Mouse (Mus musculus) frontal cortex, postnatal 25 days (tissue): Measurements from ENCODE around the gene Gzmm.

Experiments used
- DNase-seq, 2 experiments: peaks; one replicate each; pipeline ENCODE4 v3.0.0; 2022; ENCODE audit warnings: low spot score in 2 of 2

Gene Gzmm

DNA sequence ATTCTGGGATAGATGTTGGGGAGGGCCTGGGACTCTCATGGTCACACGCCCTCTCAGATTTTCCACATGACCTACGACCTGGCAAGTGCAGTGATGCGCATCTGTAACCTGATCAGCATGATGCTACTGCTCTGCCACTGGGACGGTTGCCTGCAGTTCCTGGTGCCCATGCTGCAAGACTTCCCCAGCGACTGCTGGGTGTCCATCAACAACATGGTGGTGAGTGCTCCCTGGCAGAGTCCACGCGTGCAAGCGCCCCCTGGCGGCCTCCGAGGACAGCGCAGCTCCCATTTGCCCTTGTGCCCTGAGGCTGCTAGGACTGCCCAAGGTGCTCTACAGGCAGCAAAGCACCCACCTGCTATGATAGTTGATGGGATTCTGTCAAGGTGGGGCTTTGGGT lies 37.3 kb downstream of the Gzmm start:
- DNase-seq: no peak

GRCm38 (mm10) chr10:79728323-79729249 lies 39.8 kb downstream of the Gzmm start:
- no peak for DNase-seq

- no peak for DNase-seq
Observed at GRCm38 (mm10) chr10:79729357-79729965, 40.6 kb downstream of the Gzmm start.

DNA sequence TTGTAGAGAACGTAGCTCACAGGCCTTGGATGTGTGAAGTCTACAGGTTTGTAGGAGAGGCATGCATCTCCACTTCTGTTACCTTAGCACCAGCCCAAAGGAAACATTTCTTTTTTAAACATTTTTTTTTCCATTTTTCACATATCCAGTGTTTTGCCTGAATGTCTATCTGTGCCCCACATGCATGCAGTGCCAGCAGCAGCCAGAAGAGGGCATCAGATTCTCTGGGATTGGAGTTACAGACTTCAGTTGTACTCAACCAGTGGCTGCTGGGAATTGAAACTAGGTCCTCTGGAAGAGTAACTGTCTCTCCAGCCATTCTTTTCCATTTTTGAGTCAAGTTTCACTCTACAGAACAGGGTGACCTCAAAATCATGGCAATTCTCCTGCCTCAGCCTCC lies 43.7 kb downstream of the Gzmm start:
- no peak for DNase-seq

DNA sequence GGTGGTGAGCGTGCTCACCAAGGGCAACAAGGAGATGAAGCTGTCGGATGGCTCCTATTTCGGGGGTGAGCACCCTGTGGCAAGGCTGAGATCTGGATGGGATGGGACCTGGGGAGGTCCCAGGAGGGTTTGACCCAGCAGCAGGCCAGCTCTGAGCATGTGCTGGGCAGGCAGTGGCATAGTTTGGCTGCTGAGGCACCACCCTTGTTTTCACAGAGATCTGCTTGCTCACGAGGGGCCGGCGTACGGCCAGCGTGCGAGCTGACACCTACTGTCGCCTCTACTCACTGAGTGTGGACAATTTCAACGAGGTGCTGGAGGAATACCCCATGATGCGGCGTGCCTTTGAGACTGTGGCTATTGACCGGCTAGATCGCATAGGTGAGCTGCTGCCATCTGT lies 45.0 kb downstream of the Gzmm start:
- no peak for DNase-seq

- DNase-seq: no peak
Observed at GRCm38 (mm10) chr10:79735361-79735760, 46.5 kb downstream of the Gzmm start.

GRCm38 (mm10) chr10:79736706-79737105 lies 47.9 kb downstream of the Gzmm start:
- no peak for DNase-seq

- DNase-seq: no peak
Observed at GRCm38 (mm10) chr10:79738259-79738658, 49.4 kb downstream of the Gzmm start.

DNA sequence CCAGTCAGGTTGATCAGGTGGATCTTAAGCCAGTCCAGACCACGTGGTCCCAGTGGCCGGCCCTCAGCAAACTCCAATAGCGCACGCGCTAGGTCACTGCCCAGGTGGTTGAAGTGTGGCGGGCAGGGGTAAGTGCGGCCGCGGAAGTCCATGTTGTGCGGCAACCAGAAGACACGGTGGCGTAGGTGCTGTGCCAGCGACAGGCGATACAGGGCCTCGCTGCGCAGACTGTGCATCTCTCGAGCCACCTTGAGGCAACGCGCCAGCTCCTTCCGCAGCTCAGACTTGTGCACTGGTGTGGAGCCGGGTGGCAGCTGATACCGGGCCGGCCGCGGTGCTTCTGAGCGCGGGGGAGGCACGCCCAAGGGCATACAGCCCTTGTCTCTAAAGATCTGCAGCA lies 50.4 kb downstream of the Gzmm start:
- DNase-seq: no peak

GRCm38 (mm10) chr10:79740863-79741262 lies 52.0 kb downstream of the Gzmm start:
- no peak for DNase-seq

GRCm38 (mm10) chr10:79743161-79743560 lies 54.3 kb downstream of the Gzmm start:
- DNase-seq: no peak

DNA sequence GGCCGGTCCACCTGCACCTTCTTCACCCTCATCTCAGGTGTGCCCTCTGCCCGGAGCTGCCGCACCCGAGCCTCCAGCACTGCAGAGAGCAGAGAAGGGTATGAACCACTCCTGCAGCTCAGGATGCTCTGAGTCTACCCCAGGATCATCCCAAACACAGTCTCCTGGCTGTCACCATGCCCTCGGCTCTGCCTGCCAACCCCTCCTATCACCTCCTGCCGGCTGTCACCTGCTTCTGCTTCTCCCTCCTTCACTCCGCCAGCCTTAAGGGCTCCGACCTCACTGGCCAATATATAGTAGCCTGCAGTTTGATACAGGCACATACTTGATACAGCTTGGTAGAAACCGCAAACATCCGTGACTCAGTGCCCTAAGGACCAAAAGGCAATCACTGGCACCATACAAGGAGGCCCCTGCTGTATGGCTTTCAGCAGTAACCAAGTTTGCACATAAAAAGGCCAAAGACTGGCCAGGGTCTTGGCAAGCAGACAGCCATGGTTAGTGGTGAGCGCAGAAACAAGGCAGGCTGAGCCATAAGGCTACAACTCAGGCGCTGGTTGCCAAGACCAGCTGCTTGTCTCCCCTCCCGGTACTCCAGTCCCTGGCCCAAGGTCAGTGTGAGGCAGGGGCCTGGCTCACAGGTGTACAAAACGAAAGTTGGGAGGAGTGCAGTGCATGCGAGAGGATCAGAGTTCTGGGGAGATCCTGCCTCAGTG lies 55.0 kb downstream of the Gzmm start:
- no peak for DNase-seq
